Mouse (Mus musculus) spleen, postnatal 36 days (tissue): ENCODE measurements around the gene Usp5.
"Not testable (repeated sequence)": the region's sequence is repeated elsewhere in the genome, so short reads cannot be mapped to it uniquely, and the experiment has no call there.

Experiments
- DNase-seq, 2 experiments: peaks; one replicate each; pipeline ENCODE4 v3.0.0; 2022; ENCODE audit warnings: low spot score in 2 of 2, mixed read lengths in 1 of 2

Usp5 gene

DNA sequence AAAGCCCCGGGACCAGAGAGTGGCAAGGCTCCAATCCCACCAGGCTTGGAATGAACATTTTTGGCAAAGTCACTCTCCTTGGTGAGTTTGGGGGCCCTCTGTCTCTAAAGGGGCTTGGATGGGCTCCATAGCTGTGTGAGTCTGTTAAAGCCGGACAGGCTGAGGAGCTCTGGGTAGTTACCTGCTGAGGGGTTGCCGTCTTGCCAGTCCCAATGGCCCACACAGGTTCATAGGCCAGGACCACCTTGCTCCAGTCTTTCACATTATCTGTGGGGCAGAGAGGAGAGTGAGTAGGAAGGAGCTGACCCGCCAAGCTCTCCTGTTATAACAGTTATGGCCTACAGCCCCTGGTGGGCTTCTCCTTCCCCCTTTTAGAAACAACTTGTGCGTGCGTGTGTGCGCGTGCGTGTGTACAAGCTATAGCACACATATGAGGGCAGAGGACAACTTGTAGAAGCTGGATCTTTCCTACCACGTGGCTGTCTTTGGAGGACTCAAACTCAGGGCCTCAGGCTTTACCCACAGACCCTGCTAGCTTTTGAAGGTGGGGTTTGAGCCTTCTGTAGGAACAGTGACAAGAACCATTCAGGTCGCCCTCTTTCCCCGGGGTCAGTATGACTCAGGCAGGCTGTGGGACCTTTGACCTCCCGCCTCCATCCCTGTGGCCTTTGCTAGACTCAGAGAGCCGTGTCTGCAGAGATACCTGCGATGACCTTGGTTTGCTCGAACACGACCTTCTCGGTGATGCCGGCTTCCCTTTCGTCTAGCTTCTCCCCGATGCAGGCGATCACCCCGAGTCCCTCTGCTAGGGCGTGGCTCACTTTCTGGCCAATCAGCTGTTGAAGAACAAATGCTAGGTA lies 17.4 kb downstream of the Usp5 start:
- DNase-seq, result no peak

DNA sequence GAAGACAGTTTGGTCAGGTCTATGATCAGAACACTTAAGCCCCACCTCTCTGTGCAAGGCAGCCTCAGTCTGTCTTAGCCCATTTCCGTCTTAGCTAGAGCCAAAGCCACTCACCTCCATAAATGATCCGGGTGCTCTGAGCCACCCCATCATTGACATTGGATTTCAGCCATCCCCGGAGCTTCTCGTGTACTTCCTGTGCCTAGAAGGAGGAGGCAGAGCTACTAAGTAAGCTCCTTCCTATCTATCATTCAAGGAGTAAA lies 17.9 kb downstream of the Usp5 start:
- no peak for DNase-seq

DNA sequence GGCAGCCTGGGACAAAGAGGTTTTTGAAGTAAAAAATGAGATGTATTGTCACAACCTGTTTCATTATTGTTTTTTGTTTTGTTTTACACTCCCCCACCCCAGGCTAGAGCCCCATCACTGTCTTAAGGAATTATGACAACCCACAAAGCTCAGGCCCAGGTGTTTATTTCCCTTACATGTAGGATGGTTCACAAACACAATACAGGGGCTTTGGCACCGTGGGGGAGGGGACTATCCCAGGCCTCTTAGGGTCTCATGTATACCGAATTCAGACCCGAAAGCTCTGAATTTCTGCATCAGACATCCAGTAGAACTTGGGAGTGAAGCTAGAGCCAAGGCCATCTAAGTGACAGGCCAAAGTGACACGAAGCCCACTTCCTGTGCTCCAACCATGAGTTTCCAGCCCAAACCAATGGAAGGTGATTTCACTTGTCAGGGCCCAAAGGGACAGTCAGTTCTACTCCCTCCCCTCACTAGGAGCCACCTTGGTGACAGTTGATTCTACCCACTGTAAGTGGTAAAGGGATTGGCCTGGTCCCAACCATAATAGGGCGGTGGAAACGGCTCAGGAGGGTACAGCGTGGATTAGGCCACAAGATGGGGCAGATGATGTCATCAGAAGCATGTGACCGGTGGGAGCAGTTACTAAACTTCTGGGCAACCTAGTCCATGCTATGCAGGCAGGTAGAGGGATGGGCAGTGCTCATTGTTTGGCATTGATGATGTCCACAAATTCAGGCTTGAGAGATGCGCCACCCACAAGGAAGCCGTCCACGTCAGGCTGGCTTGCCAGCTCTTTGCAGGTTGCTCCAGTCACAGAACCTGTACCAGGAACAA lies 18.5 kb downstream of the Usp5 start:
- not testable (repeated sequence) for DNase-seq

DNA sequence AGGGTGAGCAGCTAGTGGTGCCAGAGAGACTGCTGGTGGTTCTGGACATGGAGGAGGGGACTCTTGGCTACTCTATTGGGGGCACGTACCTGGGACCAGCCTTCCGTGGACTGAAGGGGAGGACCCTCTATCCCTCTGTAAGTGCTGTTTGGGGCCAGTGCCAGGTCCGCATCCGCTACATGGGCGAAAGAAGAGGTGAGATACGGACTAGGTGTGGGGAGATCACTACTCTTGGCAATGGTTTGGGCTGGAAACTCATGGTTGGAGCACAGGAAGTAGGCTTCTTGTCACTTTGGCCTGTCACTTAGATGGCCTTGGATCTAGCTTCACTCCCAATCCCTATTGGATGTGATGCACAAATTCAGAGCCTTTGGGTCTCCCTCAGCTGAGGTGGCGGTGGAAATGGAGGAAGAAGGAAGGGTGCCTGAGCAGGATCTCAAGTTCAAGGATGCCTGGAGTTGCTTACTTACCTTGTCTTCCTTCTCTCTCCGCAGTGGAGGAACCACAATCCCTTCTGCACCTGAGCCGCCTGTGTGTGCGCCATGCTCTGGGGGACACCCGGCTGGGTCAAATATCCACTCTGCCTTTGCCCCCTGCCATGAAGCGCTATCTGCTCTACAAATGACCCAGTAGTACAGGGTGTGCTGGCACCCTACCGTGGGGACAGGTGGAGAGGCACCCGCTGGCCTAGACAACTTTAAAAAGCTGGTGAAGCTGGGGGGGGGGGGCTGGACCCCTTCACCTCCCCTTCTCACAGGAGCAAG lies 19.3 kb downstream of the Usp5 start:
- no peak for DNase-seq

DNA sequence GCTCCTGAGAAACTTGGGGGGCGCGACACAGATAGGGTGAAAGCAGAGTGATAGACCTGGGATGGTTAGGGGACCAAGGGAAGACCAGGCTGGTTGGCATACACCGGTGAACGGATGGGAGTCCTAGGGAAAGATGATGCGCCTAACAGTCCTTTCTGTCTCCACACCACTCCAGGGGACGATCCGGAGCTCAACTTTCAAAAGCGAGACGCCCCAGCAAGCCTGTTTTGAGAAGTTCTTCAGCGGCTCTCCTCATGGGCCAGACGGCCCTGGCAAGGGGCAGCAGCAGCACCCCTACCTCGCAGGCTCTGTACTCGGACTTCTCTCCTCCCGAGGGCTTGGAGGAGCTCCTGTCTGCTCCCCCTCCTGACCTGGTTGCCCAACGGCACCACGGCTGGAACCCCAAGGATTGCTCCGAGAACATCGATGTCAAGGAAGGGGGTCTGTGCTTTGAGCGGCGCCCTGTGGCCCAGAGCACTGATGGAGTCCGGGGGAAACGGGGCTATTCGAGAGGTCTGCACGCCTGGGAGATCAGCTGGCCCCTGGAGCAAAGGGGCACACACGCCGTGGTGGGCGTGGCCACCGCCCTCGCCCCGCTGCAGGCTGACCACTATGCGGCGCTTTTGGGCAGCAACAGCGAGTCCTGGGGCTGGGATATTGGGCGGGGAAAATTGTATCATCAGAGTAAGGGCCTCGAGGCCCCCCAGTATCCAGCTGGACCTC lies 20.1 kb downstream of the Usp5 start:
- DNase-seq, result peak; percentile 73 to 81

DNA sequence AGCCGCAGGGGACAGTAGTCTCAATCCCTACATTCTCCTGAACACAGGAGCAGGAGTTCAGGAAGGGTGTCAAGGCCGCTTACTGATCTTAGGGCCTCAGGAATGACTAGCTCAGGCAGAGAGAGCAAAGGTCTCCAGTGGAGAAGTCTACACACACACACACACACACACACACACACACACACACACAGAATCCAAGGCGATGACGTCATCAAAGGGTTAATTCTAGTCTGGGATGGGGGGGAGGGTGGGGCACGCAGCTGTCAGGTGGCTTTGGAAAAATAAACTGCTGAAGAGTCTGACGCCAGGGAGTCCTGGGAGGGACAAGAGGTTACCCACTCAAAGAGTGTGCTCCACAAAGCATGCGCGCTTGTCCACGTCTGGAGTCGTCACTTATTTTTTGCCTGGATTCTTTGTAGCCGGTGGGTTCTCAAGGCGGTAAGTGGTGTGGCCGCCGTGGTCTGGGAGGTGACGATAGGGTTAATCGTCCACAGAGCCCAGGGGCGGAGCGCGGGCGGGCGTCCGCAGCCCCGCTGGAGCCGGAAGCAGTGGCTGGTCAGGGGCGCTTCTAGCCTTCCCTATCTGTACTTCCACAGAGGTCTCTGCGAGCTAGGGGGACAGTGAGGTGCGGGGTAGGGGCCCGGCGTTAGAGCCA lies 20.8 kb downstream of the Usp5 start, which contains the start of gene Spsb2:
Spsb2 (plus strand) TSS at position 304 of the 655 bp plus-strand sequence.
- DNase-seq, result peak; percentile 60 to 70

DNA sequence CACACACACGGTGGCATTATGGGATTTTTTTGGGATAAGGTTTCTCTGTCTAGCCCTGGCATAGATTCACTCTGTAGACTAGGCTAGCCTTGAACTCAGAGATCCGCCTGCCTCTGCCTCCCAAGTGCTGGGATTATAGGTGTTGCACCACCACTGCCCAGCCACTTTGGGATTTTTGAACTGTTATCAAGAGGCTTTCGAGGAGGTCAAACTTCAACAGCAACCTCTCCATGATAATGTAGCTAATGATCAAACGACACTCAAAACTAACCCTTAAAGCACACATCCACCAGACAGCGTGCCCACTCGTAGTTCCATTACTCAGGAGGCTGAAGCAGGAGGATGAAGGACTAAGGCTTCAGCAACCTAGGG lies 21.3 kb downstream of the Usp5 start:
- DNase-seq, result no peak

DNA sequence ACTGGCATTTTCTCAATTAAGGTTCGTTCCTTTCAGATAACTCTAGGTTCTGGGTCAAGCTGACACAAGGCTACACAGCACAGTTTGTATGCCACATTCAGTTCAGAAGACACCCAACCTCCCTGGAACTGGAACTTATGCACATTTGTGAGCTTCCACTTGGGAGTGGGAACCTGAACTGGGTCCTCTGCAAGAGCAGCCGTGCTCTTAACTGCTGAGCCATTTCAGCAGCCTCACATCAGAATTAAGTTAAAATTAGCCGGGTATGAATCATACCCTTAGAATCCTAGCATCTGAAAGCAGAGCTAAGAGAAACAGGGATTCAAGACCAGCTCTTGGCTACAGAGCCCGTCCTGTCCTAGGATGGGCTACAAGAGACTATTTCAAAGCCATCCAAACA lies 21.9 kb downstream of the Usp5 start:
- no peak for DNase-seq

DNA sequence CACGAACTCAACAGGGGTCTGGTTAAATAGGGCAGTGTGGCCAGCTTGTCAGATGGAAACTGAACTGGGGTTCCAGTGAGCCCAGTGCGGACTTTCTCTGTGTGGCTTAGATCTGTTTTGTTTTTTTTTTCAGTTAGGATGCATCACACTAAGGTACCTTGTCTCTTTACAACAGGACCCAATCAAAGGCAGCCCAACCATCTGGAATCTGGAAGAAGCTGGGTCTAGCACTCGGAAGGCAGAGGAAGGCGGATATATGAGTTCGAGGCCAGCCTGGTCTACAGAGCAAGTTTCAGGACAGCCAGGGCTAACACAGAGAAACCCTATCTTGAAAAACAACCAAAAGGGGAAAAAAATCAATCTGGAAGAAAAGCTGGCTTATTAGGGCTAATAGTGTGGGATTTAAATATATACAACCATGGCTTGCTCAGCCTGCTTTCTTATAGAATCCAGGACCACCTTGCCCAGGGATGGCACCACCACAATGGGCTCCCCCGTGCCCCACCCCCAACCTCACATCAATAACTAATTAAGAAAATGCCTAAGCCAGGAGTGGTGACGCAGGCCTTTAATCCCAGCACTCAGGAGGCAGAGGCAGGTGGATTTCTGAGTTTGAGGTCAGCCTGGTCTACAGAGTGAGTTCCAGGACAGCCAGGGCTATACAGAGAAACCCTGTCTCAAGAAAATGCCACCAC lies 22.7 kb downstream of the Usp5 start:
- no peak for DNase-seq

DNA sequence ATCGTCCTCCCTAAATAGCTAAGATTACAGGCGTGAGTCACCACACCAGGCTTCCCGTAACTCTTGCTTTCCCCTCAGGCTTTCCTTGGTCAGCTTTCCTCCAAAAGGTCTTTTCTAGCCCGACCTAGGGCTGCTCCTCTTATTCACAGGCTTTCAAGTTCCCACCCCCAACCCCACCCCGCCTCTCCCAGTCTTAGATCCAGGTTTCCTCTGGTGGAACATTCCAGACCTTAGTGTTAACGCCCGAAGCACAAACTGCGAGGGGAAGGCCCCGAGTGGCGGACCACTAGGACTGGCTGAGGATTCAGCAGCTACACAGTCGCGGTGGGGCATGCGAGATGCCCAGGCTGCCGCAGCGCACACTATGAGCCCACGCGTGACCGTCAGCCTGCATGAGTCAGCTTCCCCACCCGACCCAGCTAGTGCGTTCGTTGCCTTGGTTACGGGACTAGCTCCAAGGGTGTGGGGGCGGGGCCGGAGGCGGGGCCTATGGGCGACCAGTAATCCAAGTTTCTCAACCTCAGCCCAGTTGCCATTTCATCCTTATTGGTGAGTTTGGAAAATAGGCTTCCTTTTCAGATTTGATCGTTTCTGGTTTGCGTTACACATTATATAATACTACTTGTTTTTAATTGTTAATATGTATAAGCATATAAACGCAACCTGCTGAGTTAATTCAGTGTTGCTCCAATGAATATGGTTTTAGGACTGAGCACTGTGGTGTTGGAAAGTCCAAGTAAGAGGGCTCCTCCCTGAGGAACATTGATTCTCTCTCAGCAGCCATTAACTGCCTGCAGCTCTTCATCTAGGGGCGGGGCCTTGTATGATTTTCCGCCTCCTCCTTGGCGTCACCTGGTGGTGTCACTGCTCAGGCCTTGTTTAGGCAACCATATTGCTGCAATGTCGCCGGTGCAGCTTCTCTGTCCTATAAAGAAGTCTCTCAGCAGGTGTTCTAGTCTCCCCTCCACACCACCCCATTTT lies 23.7 kb downstream of the Usp5 start:
- DNase-seq, result peak; percentile 80 to 86

DNA sequence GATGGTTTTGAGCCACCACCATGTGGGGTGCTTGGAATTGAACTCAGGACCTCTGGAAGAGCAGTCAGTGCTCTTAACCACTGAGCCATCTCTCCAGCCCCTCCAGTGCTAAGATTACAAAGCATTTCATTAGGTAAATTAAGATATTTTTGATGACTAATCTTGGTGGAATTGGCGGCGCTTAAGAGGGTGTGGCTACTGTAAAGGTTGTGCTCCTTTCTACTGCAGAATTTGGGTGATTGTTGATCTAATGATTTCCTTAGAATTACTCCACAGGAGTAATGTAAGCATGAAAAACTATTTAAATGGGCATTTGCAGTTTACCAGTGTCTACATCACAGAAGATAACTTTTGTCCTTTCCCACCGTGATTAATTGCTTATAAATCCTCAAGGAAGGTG lies 24.9 kb downstream of the Usp5 start:
- no peak for DNase-seq

DNA sequence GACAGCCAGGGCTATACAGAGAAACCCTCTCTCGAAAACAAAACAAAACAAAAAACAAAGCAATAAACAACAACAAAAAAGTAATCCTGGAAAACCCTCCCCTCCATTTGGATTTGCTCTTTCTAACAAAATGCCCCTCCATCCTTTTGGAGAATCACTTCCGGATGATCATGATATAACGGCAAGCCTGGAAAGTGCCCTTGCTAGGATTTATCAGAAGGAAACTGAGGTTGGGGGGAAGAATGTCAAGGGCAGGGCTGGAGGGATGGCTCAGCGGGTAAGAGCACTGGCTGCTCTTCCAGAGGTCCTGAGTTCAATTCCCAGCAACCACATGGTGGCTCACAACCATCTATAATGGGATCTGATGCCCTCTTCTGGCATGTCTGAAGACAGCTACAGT lies 25.6 kb downstream of the Usp5 start:
- DNase-seq, result not testable (repeated sequence)

DNA sequence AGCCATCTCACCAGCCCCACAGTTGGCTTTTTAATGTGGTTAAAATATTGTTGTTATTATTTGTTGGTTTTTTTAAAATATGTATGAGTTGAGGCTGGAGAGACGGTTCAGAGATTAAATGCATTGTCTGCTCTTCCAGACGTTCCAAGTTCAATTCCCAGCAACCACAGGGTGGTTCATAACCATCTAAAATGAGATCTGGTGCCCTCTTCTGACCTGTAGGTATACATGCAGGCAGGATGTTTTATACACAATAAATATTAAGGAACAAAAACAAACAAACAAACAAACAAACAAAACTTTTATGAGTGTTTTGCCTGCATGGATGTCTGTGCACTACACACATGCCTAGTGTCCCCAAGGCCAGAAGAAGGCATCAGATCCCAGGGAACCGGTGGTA lies 26.2 kb downstream of the Usp5 start:
- DNase-seq, result no peak

DNA sequence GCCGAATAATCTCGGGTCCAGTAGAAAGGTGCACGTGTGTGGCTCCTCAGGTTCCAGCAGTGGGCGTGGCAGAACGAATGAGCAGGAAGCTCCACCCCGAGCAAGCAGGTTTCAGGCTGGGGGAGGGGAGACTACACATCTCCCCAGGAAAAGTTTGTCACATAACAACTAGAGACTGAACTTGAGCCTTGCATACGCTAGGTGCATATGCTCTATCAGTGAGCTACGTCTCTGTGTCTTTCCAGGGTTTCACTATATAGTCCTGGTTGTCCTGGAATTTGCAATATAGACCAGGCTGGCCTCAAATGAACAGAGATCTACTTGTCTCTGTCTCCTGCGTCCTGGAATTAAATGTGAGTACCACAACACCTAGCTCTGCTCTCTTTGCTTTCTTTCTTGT lies 26.9 kb downstream of the Usp5 start:
- not testable (repeated sequence) for DNase-seq

DNA sequence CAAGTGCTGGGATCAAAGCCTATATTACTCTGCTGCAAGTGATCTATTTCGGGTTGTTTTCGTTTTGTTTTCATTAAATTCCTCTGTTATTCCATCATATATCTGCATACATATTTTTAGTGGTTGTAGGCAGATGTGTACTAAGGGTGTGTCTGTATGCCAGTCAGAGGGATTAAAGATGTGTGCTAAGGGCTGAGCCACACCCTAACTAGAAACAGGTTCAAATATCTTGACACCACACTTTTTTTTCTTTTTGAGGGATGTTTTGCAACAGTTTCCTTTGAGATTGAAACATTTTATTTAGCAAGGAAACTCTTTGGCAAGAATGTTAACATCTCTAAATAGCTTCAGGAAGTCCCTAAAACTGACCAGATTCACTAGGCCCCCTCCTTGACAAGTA lies 33.1 kb downstream of the Usp5 start:
- DNase-seq, result no peak

DNA sequence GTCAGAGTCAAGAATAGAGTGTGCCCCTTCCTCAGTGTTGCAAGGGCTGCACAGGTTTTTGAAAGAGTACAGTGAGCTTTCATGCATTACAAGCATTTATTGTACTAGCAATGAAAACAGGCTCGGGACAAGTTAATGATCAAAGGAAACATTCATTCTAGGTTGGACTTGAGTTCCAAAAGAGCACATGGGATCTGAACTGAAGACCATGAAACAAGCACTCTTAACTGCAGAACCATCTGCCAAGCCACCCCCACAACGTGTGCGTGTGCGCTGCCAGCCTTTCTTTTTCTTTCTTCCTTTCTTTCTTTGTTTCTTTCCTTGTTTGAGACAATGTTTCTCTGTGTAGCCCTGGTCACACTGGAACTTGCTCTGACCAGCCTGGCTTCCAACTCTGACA lies 33.5 kb downstream of the Usp5 start:
- DNase-seq, result no peak

DNA sequence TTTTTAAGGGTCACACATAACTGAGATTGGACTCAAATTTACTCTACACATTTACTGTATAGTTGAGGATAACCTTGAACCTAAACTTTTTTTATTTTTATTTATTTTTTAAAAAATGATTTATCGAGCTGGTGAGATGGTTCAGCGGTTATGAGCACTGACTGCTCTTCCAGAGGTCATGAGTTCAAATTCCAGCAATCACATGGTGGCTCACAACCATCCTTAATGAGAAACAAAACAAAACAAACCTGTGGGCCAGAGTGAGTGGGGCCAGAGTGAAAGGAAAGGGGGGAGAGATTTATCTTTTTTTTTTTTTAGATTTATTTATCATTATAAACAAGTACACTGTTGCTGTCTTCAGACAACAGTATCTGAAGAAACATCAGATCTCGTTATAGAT lies 37.4 kb downstream of the Usp5 start:
- DNase-seq, result no peak

DNA sequence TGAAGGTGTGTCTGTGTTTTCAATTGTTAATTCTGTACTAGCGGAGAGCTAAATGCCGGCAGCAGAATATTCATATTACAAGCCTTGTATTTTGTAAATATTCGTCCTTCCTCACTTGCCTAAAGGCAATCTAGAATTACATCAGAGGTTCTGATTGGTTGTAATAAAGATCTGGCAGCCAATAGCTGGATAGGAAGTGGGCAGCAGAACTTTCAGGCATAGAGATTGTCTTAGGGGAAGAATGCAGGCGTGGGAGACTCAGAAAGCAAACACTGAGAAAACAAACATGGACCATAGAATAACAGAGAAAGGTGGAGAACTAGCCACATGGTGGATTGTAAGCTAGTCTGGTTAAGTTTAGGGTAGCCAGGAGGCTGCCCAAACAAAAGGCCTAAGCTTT lies 39.2 kb downstream of the Usp5 start:
- no peak for DNase-seq

DNA sequence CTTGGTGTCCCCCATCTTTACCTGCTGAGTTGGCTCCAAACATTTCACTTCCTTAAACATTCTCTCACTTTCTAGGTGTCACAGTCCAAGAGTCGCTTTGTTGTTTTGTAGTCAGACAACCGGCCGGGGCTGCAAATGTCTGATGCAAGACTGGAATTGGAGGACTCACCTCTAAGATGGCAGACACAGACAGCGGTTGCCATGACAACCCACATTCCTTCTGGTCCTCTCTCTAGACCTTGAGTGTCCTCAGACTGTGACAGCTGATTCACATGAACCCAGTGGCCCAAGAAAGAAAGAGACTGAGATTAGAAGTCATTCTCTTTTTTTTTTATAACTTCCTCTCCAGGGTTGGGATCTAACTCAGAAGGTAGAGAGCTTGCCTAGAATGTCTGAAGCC lies 39.8 kb downstream of the Usp5 start:
- no peak for DNase-seq
